Mouse (Mus musculus) midbrain, embryonic 15.5 days (tissue): ENCODE data around the gene Pcdh9. TPM values are rescaled to one million over a fixed set of nuclear protein-coding genes. Genes with fewer than 3 reads are reported as not detected.
A peak's percentile ranks its signal among the peaks of the same experiment; 100 is the strongest.

Experiments
- ATAC-seq: fragments of 200-750 bp; cut with Nextera tagmentation; replicated peaks from 2 replicates; pipeline ENCODE4 v1.8.0; 2017; ENCODE audit warnings: moderate TSS enrichment
- H3K27ac ChIP-seq: fragments of 300-500 bp; sonication (generic); 2 replicates; pipeline ENCODE4 v1.5.1; 2015; ENCODE audit warnings: mild to moderate bottlenecking, inconsistent platforms
- H3K27me3 ChIP-seq: fragments of 300-500 bp; sonication (generic); replicated peaks from 2 replicates; pipeline ENCODE4 v1.6.1; 2015; ENCODE audit warnings: inconsistent platforms
- H3K36me3 ChIP-seq: fragments of 300-500 bp; sonication (generic); replicated peaks from 2 replicates; pipeline ENCODE4 v1.6.1; 2015; ENCODE audit warnings: inconsistent platforms
- H3K4me1 ChIP-seq: fragments of 300-500 bp; sonication (generic); 2 replicates; pipeline ENCODE4 v1.6.1; 2015; ENCODE audit warnings: inconsistent platforms
- H3K4me2 ChIP-seq: fragments of 300-500 bp; sonication (generic); 2 replicates; pipeline ENCODE4 v1.6.1; 2015; ENCODE audit warnings: inconsistent platforms, mild to moderate bottlenecking, moderate library complexity
- H3K4me3 ChIP-seq: fragments of 300-500 bp; sonication (generic); 2 replicates; pipeline ENCODE4 v1.5.1; 2015; ENCODE audit warnings: mild to moderate bottlenecking, inconsistent platforms
- H3K9ac ChIP-seq: fragments of 300-500 bp; sonication (generic); 2 replicates; pipeline ENCODE4 v1.6.1; 2015; ENCODE audit warnings: mild to moderate bottlenecking, inconsistent platforms
- H3K9me3 ChIP-seq: fragments of 300-500 bp; sonication (generic); 2 replicates; pipeline ENCODE4 v1.6.1; 2016; ENCODE audit warnings: inconsistent platforms
- WGBS: fragments of 180-500 bp; shearing (Covaris S2); methylation state at CpG from one replicate; pipeline ENCODE4 v1.1.7; 2015; ENCODE audit warnings: mixed read lengths; 5-methylcytosine and 5-hydroxymethylcytosine counted together
- polyA plus RNA-seq: library from polyadenylated mRNA; unstranded; fragments of >200 nt; fragmentation: Nextera tagmentation; extraction: Ambion mirVana; gene quantifications from 2 replicates; pipeline ENCODE4 v1.2.1, GENCODE M21; 2015

Gene Pcdh9
- polyA plus RNA-seq, 1 experiment from 2014 or later: 172 TPM

- Histone ChIP-seq H3K36me3 (no peaks in the 10 kb centered on the region), H3K4me1 (no peaks in the 10 kb centered on the region), H3K9ac (no peak overlapping the region), H3K4me2 (no peak overlapping the region), H3K27me3 (no peaks in the 10 kb centered on the region), H3K27ac (no peak overlapping the region), H3K4me3 (no peak overlapping the region), H3K9me3 (no peaks in the 10 kb centered on the region)
- 84% methylated on average over 2 of the region's 2 CpGs for WGBS
- no peak; the same call in 1 of the 2 replicates for ATAC-seq
Observed at GRCm38 (mm10) chr14:93762855-93763254, 127.6 kb downstream of the Pcdh9 start.

GRCm38 (mm10) chr14:93734077-93734673 is 156.3 kb downstream of the Pcdh9 start:
- H3K27ac ChIP-seq: no peak overlapping the region
- H3K4me2 ChIP-seq: no peak overlapping the region
- H3K9me3 ChIP-seq: no peaks in the 10 kb centered on the region
- no peak overlapping the region for H3K9ac ChIP-seq
- H3K4me3 ChIP-seq: no peak overlapping the region
- H3K36me3 ChIP-seq: no peaks in the 10 kb centered on the region
- 63% methylated on average over 10 of the region's 10 CpGs for WGBS
- H3K27me3 ChIP-seq: no peaks in the 10 kb centered on the region
- H3K4me1 ChIP-seq: no peaks in the 10 kb centered on the region
- ATAC-seq: peak; percentile 37; the same call in 1 of the 2 replicates

- 77% methylated on average over 1 of the region's 1 CpGs for WGBS
- H3K4me2 ChIP-seq: no peak overlapping the region
- no peak for ATAC-seq
- H3K4me3 ChIP-seq: no peak overlapping the region
- H3K27ac ChIP-seq: no peak overlapping the region
- no peaks in the 10 kb centered on the region for H3K9me3 ChIP-seq
- no peak overlapping the region for H3K9ac ChIP-seq
- H3K36me3 ChIP-seq: no peaks in the 10 kb centered on the region
- no peaks in the 10 kb centered on the region for H3K27me3 ChIP-seq
- H3K4me1 ChIP-seq: no peaks in the 10 kb centered on the region
Observed at GRCm38 (mm10) chr14:93725798-93726197, 164.7 kb downstream of the Pcdh9 start.

- 74% methylated on average over 1 of the region's 1 CpGs for WGBS
- H3K27me3 ChIP-seq: no peaks in the 10 kb centered on the region
- no peak overlapping the region for H3K9ac ChIP-seq
- H3K36me3 ChIP-seq: no peaks in the 10 kb centered on the region
- H3K4me2 ChIP-seq: no peak overlapping the region
- no peak overlapping the region for H3K4me3 ChIP-seq
- H3K4me1 ChIP-seq: no peaks in the 10 kb centered on the region
- ATAC-seq: no peak
- no peak overlapping the region for H3K27ac ChIP-seq
- no peaks in the 10 kb centered on the region for H3K9me3 ChIP-seq
Observed at GRCm38 (mm10) chr14:93719208-93719607, 171.3 kb downstream of the Pcdh9 start.

- H3K36me3 ChIP-seq: no peaks in the 10 kb centered on the region
- no peaks in the 10 kb centered on the region for H3K27me3 ChIP-seq
- WGBS: 55% methylated on average over 12 of the region's 12 CpGs
- no peak overlapping the region for H3K9ac ChIP-seq
- H3K4me1 ChIP-seq: 0 out of 2 replicates have a peak, but pooled peaks cover 9% of the 10 kb centered on the region
- no peaks in the 10 kb centered on the region for H3K9me3 ChIP-seq
- H3K4me3 ChIP-seq: no peak overlapping the region
- H3K27ac ChIP-seq: no peak overlapping the region
- ATAC-seq: no peak
- H3K4me2 ChIP-seq: no peak overlapping the region
Observed at GRCm38 (mm10) chr14:93713250-93713935, 177.1 kb downstream of the Pcdh9 start.

- Histone ChIP-seq H3K36me3 (no peaks in the 10 kb centered on the region), H3K27me3 (no peaks in the 10 kb centered on the region), H3K27ac (no peak overlapping the region), H3K9me3 (no peaks in the 10 kb centered on the region), H3K4me3 (no peak overlapping the region), H3K9ac (no peak overlapping the region), H3K4me2 (no peak overlapping the region), H3K4me1 (0 out of 2 replicates have a peak, but pooled peaks cover 6% of the 10 kb centered on the region)
- ATAC-seq: no peak
- WGBS: 58% methylated on average over 3 of the region's 3 CpGs
Observed at GRCm38 (mm10) chr14:93708651-93709050, 181.8 kb downstream of the Pcdh9 start.

- no peak overlapping the region for H3K9ac ChIP-seq
- peak; percentile 76 for ATAC-seq
- 16% methylated on average over 12 of the region's 12 CpGs for WGBS
Observed at GRCm38 (mm10) chr14:93701385-93702101, 188.9 kb downstream of the Pcdh9 start.

GRCm38 (mm10) chr14:93700916-93701315 is 189.6 kb downstream of the Pcdh9 start:
- peak overlapping the region; percentile 28 for H3K4me3 ChIP-seq
- no peaks in the 10 kb centered on the region for H3K27me3 ChIP-seq
- no peak overlapping the region for H3K9ac ChIP-seq
- H3K36me3 ChIP-seq: no peaks in the 10 kb centered on the region
- peak overlapping the region; percentile 48 for H3K4me2 ChIP-seq
- WGBS: 43% methylated on average over 1 of the region's 1 CpGs
- H3K9me3 ChIP-seq: no peaks in the 10 kb centered on the region
- peaks cover 13% of the 10 kb centered on the region for H3K4me1 ChIP-seq
- peak; percentile 45; the same call in 1 of the 2 replicates for ATAC-seq
- peak overlapping the region; percentile 67 for H3K27ac ChIP-seq

More at GRCm38 (mm10) chr14:93701385-93702101, 188.9 kb downstream of the Pcdh9 start:
- Histone ChIP-seq H3K27me3 (no peaks in the 10 kb centered on the region), H3K36me3 (no peaks in the 10 kb centered on the region), H3K9me3 (no peaks in the 10 kb centered on the region), H3K4me2 (peak overlapping the region; percentile 48), H3K4me1 (peaks cover 13% of the 10 kb centered on the region), H3K27ac (peak overlapping the region; percentile 67), H3K4me3 (peak overlapping the region; percentile 28)

GRCm38 (mm10) chr14:93684641-93685040 is 205.8 kb downstream of the Pcdh9 start:
- Histone ChIP-seq H3K4me3 (no peak overlapping the region), H3K27ac (no peak overlapping the region), H3K4me1 (peaks cover 3% of the 10 kb centered on the region; the same call in 1 of the 2 replicates), H3K4me2 (no peak overlapping the region), H3K9me3 (0 out of 2 replicates have a peak, but pooled peaks cover 6% of the 10 kb centered on the region), H3K27me3 (no peaks in the 10 kb centered on the region), H3K9ac (no peak overlapping the region), H3K36me3 (no peaks in the 10 kb centered on the region)
- 31% methylated on average over 1 of the region's 1 CpGs for WGBS
- ATAC-seq: no peak

- H3K27ac ChIP-seq: no peak overlapping the region
- 0 out of 2 replicates have a peak, but pooled peaks cover 6% of the 10 kb centered on the region for H3K9me3 ChIP-seq
- no peaks in the 10 kb centered on the region for H3K36me3 ChIP-seq
- no peak overlapping the region for H3K4me3 ChIP-seq
- no peaks in the 10 kb centered on the region for H3K4me1 ChIP-seq
- no peak for ATAC-seq
- no peak overlapping the region for H3K9ac ChIP-seq
- no peaks in the 10 kb centered on the region for H3K27me3 ChIP-seq
- no peak overlapping the region for H3K4me2 ChIP-seq
- WGBS: 90% methylated on average over 5 of the region's 5 CpGs
Observed at GRCm38 (mm10) chr14:93675273-93676068, 215.0 kb downstream of the Pcdh9 start.

GRCm38 (mm10) chr14:93653986-93654757 is 236.3 kb downstream of the Pcdh9 start:
- 52% methylated on average over 9 of the region's 9 CpGs for WGBS

More at GRCm38 (mm10) chr14:93653986-93654757, 236.3 kb downstream of the Pcdh9 start:
- H3K4me1 ChIP-seq: no peaks in the 10 kb centered on the region
- ATAC-seq: no peak
- no peak overlapping the region for H3K9ac ChIP-seq
- H3K4me2 ChIP-seq: no peak overlapping the region
- no peaks in the 10 kb centered on the region for H3K36me3 ChIP-seq
- H3K27ac ChIP-seq: no peak overlapping the region
- H3K9me3 ChIP-seq: no peaks in the 10 kb centered on the region
- H3K4me3 ChIP-seq: no peak overlapping the region
- no peaks in the 10 kb centered on the region for H3K27me3 ChIP-seq
